Mouse (Mus musculus) bone marrow, adult 2 months (tissue): ENCODE results near the gene Ppib.

Experiments
- CTCF ChIP-seq: fragments of 200-500 bp; IDR thresholded peaks from 2 replicates; pipeline ENCODE4 v1.5.1; 2011; ENCODE audit warnings: low read length, control low read depth; ENCODE audit not compliant: control insufficient read depth, insufficient read depth
- POLR2A ChIP-seq: fragments of 200-500 bp; IDR thresholded peaks from 2 replicates; pipeline ENCODE4 v1.6.1; 2011; ENCODE audit warnings: low read depth, mild to moderate bottlenecking, control low read depth, low read length, borderline replicate concordance; ENCODE audit not compliant: control insufficient read depth

DNA sequence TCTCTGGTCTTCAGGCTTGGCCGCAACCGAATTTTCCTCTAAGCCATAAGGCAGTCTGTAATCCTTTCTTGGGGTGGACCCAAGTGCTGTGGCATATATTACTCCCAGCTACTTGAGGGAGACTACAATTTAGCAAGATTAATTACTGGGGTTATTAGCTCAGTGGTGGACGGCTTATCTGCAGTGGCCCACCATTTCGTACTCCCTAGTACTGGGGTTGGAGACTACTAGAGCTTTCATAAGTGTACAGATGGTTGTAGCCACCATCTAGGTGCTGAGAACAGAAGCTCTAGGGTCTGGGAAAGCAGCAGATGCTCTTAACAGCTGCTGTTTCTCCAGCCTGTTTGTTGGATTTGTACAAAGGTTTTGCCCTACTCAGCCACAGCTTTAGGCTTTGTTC lies 964 bp downstream of the Ppib start:
- TF ChIP-seq POLR2A (no peak), CTCF (no peak)
